ENCODE assay signal across 11 mouse cellular contexts in the genomic region with DNA sequence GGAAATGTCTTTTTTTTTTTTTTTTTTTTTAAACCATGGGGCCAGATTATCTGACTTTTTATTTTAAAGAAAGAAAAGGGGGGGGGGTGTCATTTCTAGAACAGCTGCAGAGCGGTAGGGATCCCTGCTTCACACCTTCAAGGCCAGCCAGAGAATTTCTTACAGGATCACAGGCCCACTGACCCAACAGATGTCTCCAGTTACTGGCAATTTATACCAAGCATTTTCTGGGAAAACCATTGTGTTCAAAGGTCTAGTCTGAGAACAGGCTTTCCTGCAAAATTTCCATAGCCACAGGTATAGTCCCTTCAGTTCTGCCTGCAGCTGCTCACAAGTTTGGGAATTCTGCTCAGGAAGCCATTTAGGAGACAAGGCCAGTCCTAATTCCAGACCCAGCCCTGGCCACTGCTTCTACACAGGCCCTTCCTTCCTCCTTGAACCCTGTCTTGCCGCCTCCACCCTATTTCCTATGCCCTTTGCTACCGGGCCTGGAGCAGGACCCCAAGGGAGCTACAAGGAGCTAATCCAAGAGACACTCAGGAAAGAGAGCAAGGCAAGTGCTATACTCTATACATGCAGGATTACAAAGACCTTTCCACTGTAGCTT. TPM values are rescaled to one million over a fixed set of nuclear protein-coding genes. Genes with fewer than 3 reads are reported as not detected.
DNase-seq lines count a peak whose midpoint lies in the region; ATAC-seq lines count a peak whose summit lies in the region.
"Had no signal": no experiment of that assay in that cellular context is flagged by ENCODE, and none has a peak within 500 bp of the region (broad histone marks: within the 10 kb centered on the region; RNA-seq: fewer than 3 reads in every experiment).

No protein-coding gene starts in this region.

- H3K9ac ChIP-seq in forebrain, embryonic 15.5 days (replicated peaks), result 0 out of 2 replicates have a peak overlapping the region, but pooled peaks have one; percentile 20
- H3K9ac ChIP-seq in kidney, embryonic 16.5 days (replicated peaks; ENCODE audit: low read length), result 0 out of 2 replicates have a peak overlapping the region, but pooled peaks have one; percentile 12
- no peak overlapping the region for H3K9ac ChIP-seq in kidney, embryonic 14.5 days (ENCODE audit: low read depth, low read length)
- H3K9ac ChIP-seq in limb, embryonic 12.5 days (replicated peaks), result no peak overlapping the region
- H3K9ac ChIP-seq: heart, embryonic 13.5 days had no signal

- no peak for ATAC-seq in forebrain, embryonic 15.5 days (replicated peaks)
- no peak for ATAC-seq in kidney, embryonic 16.5 days (ENCODE audit: low FRiP score, low TSS enrichment)
- ATAC-seq in kidney, embryonic 14.5 days (ENCODE audit: low FRiP score, low TSS enrichment), result no peak
- ATAC-seq in limb, embryonic 12.5 days (ENCODE audit: insufficient number of reproducible peaks, insufficient read depth, low FRiP score, low TSS enrichment, low read depth), result 0 out of 2 replicates have a peak, but pooled peaks have one; percentile 22
- ATAC-seq: intestine, postnatal 0 days had no signal

- H3K27ac ChIP-seq in forebrain, embryonic 15.5 days (replicated peaks), result peak overlapping the region; percentile 55
- H3K27ac ChIP-seq in forebrain, embryonic 10.5 days, result no peak overlapping the region
- H3K27ac ChIP-seq in kidney, embryonic 16.5 days (ENCODE audit: low read length), result peak overlapping the region; percentile 16; the same call in 1 of the 2 replicates
- H3K27ac ChIP-seq in kidney, embryonic 14.5 days (ENCODE audit: low read depth, low read length), result no peak overlapping the region
- H3K27ac ChIP-seq in brown adipose tissue, adult 24 weeks (replicated peaks; ENCODE audit: low read depth, low read length), result peak overlapping the region; percentile 93
- peak overlapping the region; percentile 84 for H3K27ac ChIP-seq in limb, embryonic 12.5 days
- H3K27ac ChIP-seq: heart, embryonic 13.5 days had no signal

- H3K9me3 ChIP-seq in forebrain, embryonic 15.5 days, result no peaks in the 10 kb centered on the region
- no peaks in the 10 kb centered on the region for H3K9me3 ChIP-seq in forebrain, embryonic 10.5 days
- no peaks in the 10 kb centered on the region for H3K9me3 ChIP-seq in kidney, embryonic 16.5 days (ENCODE audit: low read length)
- H3K9me3 ChIP-seq in kidney, embryonic 14.5 days (ENCODE audit: control insufficient read depth, low read length), result no peaks in the 10 kb centered on the region
- no peaks in the 10 kb centered on the region for H3K9me3 ChIP-seq in limb, embryonic 12.5 days
- H3K9me3 ChIP-seq: heart, embryonic 13.5 days had no signal

- H3K36me3 ChIP-seq in forebrain, embryonic 15.5 days, result no peaks in the 10 kb centered on the region
- H3K36me3 ChIP-seq in forebrain, embryonic 10.5 days (replicated peaks), result no peaks in the 10 kb centered on the region
- H3K36me3 ChIP-seq in kidney, embryonic 16.5 days (ENCODE audit: insufficient read depth, low read length), result no peaks in the 10 kb centered on the region
- H3K36me3 ChIP-seq in kidney, embryonic 14.5 days (ENCODE audit: control insufficient read depth, insufficient read depth, low read length), result no peaks in the 10 kb centered on the region
- no peaks in the 10 kb centered on the region for H3K36me3 ChIP-seq in limb, embryonic 12.5 days
- H3K36me3 ChIP-seq: heart, embryonic 13.5 days had no signal

- peaks cover 43% of the 10 kb centered on the region for H3K4me1 ChIP-seq in forebrain, embryonic 15.5 days
- peaks cover 28% of the 10 kb centered on the region for H3K4me1 ChIP-seq in forebrain, embryonic 10.5 days
- peaks cover 22% of the 10 kb centered on the region for H3K4me1 ChIP-seq in kidney, embryonic 16.5 days (ENCODE audit: insufficient read depth, low read length)
- H3K4me1 ChIP-seq in kidney, embryonic 14.5 days (ENCODE audit: control insufficient read depth, insufficient read depth, low read length), result peaks cover under 1% of the 10 kb centered on the region; the same call in 1 of the 2 replicates
- H3K4me1 ChIP-seq in brown adipose tissue, adult 24 weeks (ENCODE audit: control insufficient read depth, insufficient read depth, insufficient read length, low read length), result peaks cover 60% of the 10 kb centered on the region
- peaks cover 26% of the 10 kb centered on the region for H3K4me1 ChIP-seq in limb, embryonic 12.5 days (replicated peaks)

- no peak overlapping the region for H3K4me3 ChIP-seq in forebrain, embryonic 15.5 days
- H3K4me3 ChIP-seq in forebrain, embryonic 10.5 days, result no peak overlapping the region
- no peak overlapping the region for H3K4me3 ChIP-seq in kidney, embryonic 16.5 days (ENCODE audit: low read length)
- no peak overlapping the region for H3K4me3 ChIP-seq in kidney, embryonic 14.5 days (ENCODE audit: low read length)
- 0 out of 2 replicates have a peak overlapping the region, but pooled peaks have one; percentile 6 for H3K4me3 ChIP-seq in brown adipose tissue, adult 24 weeks (ENCODE audit: insufficient read depth, low read depth, low read length)
- H3K4me3 ChIP-seq in limb, embryonic 12.5 days (replicated peaks), result no peak overlapping the region
- H3K4me3 ChIP-seq: heart, embryonic 13.5 days had no signal

- no peak for DNase-seq in forebrain, embryonic 10.5 days (ENCODE audit: extremely low spot score, low spot score)
- no peak for DNase-seq in lung, adult 18-20 months
- no peak for DNase-seq in cerebellum, postnatal 14 days
- DNase-seq: right cerebral cortex, postnatal 4 days had no signal

- no peaks in the 10 kb centered on the region for H3K27me3 ChIP-seq in forebrain, embryonic 15.5 days
- H3K27me3 ChIP-seq in forebrain, embryonic 10.5 days (ENCODE audit: poor library complexity, severe bottlenecking), result peaks cover 4% of the 10 kb centered on the region; the same call in 1 of the 2 replicates
- no peaks in the 10 kb centered on the region for H3K27me3 ChIP-seq in kidney, embryonic 16.5 days (ENCODE audit: insufficient read depth, low read length)
- H3K27me3 ChIP-seq in kidney, embryonic 14.5 days (ENCODE audit: control insufficient read depth, insufficient read depth, low read length), result no peaks in the 10 kb centered on the region
- peaks cover 8% of the 10 kb centered on the region; the same call in 1 of the 2 replicates for H3K27me3 ChIP-seq in limb, embryonic 12.5 days

- H3K4me2 ChIP-seq in forebrain, embryonic 15.5 days (replicated peaks), result no peak overlapping the region
- H3K4me2 ChIP-seq in kidney, embryonic 16.5 days (replicated peaks; ENCODE audit: low read depth, low read length), result no peak overlapping the region
- H3K4me2 ChIP-seq in kidney, embryonic 14.5 days (replicated peaks; ENCODE audit: low read depth, low read length), result no peak overlapping the region
- no peak overlapping the region for H3K4me2 ChIP-seq in limb, embryonic 12.5 days
- H3K4me2 ChIP-seq: heart, embryonic 13.5 days had no signal

- 66% methylated on average over 3 of the region's 3 CpGs for WGBS in forebrain, embryonic 15.5 days
- 66% methylated on average over 3 of the region's 3 CpGs for WGBS in forebrain, embryonic 10.5 days
- 38% methylated on average over 3 of the region's 3 CpGs for WGBS in kidney, embryonic 16.5 days
- 47% methylated on average over 3 of the region's 3 CpGs for WGBS in kidney, embryonic 14.5 days
- 23% methylated on average over 3 of the region's 3 CpGs for WGBS in limb, embryonic 12.5 days

RNA-seq across cellular contexts. Expression of a gene that starts 13.9 kb away (rescaled TPM):
- polyA plus RNA-seq in forebrain, embryonic 15.5 days (2015; fragmentation: Nextera tagmentation; extraction: Ambion mirVana), result 0.31 and 0.39 TPM in 2 replicates
- polyA plus RNA-seq in forebrain, embryonic 10.5 days (2016; fragmentation: Nextera tagmentation; extraction: Ambion mirVana), result 0.21 TPM in 1 of 2 replicates, not detected in the other
- polyA plus RNA-seq in kidney, embryonic 16.5 days (2015; fragmentation: Nextera tagmentation; extraction: Ambion mirVana), result not detected in 2 replicates
- polyA plus RNA-seq in kidney, embryonic 14.5 days (2014; fragmentation: Nextera tagmentation; extraction: Ambion mirVana), result 0.35 TPM in 1 of 2 replicates, not detected in the other
- not detected in 2 replicates for polyA plus RNA-seq in brown adipose tissue, adult 24 weeks (2012; ENCODE audit: insufficient read depth, insufficient read length, missing spikeins)
- not detected in 2 replicates for polyA plus RNA-seq in limb, embryonic 12.5 days (2016; fragmentation: Nextera tagmentation; extraction: Ambion mirVana)
- polyA plus RNA-seq: heart, embryonic 13.5 days; intestine, postnatal 0 days had no signal

RNA-seq across cellular contexts. Expression of a gene that starts 36.0 kb away (rescaled TPM):
- 34.7 and 34.8 TPM in 2 replicates for polyA plus RNA-seq in forebrain, embryonic 15.5 days (2015; fragmentation: Nextera tagmentation; extraction: Ambion mirVana)
- polyA plus RNA-seq in forebrain, embryonic 10.5 days (2016; fragmentation: Nextera tagmentation; extraction: Ambion mirVana), result 23.1 and 23.8 TPM in 2 replicates
- 23.2 and 23.7 TPM in 2 replicates for polyA plus RNA-seq in kidney, embryonic 16.5 days (2015; fragmentation: Nextera tagmentation; extraction: Ambion mirVana)
- polyA plus RNA-seq in kidney, embryonic 14.5 days (2014; fragmentation: Nextera tagmentation; extraction: Ambion mirVana), result 23.0 and 23.2 TPM in 2 replicates
- 13.6 and 24.0 TPM in 2 replicates for polyA plus RNA-seq in brown adipose tissue, adult 24 weeks (2012; ENCODE audit: insufficient read depth, insufficient read length, missing spikeins)
- polyA plus RNA-seq in limb, embryonic 12.5 days (2016; fragmentation: Nextera tagmentation; extraction: Ambion mirVana), result 16.9 and 17.0 TPM in 2 replicates

Comparison
In these comparisons a context has a peak if more than half of its experiments do, and no peak if none do; other contexts are left out.
1. H3K27ac ChIP-seq: peak in forebrain, embryonic 15.5 days (single experiment), kidney, embryonic 16.5 days (single experiment), brown adipose tissue, adult 24 weeks (single experiment) and limb, embryonic 12.5 days (single experiment); none in forebrain, embryonic 10.5 days (single experiment) and kidney, embryonic 14.5 days (single experiment).
2. H3K9ac ChIP-seq: peak in forebrain, embryonic 15.5 days (single experiment) and kidney, embryonic 16.5 days (single experiment); none in kidney, embryonic 14.5 days (single experiment) and limb, embryonic 12.5 days (single experiment).